Mouse (Mus musculus) heart, adult 2 months (tissue): Measurements from ENCODE around the gene Wdr91.

Experiments
- CTCF ChIP-seq: fragments of 200-600 bp; IDR thresholded peaks from 2 replicates; pipeline ENCODE4 v1.8.1; 2022; ENCODE audit warnings: antibody characterized with exemption, mild to moderate bottlenecking, moderate library complexity
- POLR2A ChIP-seq: fragments of 200-500 bp; IDR thresholded peaks from 2 replicates; pipeline ENCODE4 v1.6.1; 2011; ENCODE audit warnings: mild to moderate bottlenecking, low read depth, low read length, control low read depth; ENCODE audit not compliant: insufficient read depth

DNA sequence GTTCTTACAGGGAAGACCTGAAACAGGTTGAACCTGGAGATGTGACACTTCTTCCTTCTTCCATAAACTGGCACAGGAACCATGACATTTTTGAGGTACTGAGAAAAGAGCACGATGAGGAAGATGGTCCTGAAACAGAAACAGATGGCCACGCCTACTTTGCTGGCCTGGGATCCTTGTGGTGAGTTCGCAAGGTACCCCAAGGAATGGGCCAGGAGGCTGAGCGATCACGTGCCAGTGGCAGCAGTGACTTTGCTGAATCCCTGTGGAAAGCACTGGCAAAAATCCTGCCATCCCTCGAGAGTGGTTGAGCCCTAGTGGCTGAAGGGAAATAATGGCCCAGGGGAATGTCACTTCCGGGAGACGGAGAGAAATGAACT, 45.2 kb upstream of the Wdr91 start:
- no peak for TF ChIP-seq POLR2A
- no peak for TF ChIP-seq CTCF
